Mouse (Mus musculus) embryonic facial prominence, embryonic 15.5 days (tissue): Measurements from ENCODE around the gene Ms4a7. TPM values are rescaled to one million over a fixed set of nuclear protein-coding genes. Genes with fewer than 3 reads are reported as not detected.
"Not testable (repeated sequence)": the region's sequence is repeated elsewhere in the genome, so short reads cannot be mapped to it uniquely, and the experiment has no call there.

Experiments
- ATAC-seq: fragments of 200-750 bp; cut with Nextera tagmentation; 2 replicates; pipeline ENCODE4 v1.8.0; 2017; ENCODE audit warnings: low read depth, moderate TSS enrichment; ENCODE audit not compliant: insufficient number of reproducible peaks, low FRiP score, low TSS enrichment
- H3K27ac ChIP-seq: fragments of 300-500 bp; sonication (generic); replicated peaks from 2 replicates; pipeline ENCODE4 v1.5.1; 2015; ENCODE audit warnings: mild to moderate bottlenecking, inconsistent platforms
- H3K27me3 ChIP-seq: fragments of 300-500 bp; sonication (generic); 2 replicates; pipeline ENCODE4 v1.6.1; 2015; ENCODE audit warnings: inconsistent platforms
- H3K36me3 ChIP-seq: fragments of 300-500 bp; sonication (generic); 2 replicates; pipeline ENCODE4 v1.6.1; 2015; ENCODE audit warnings: mild to moderate bottlenecking, inconsistent platforms
- H3K4me1 ChIP-seq: fragments of 300-500 bp; sonication (generic); 2 replicates; pipeline ENCODE4 v1.6.1; 2015; ENCODE audit warnings: inconsistent platforms
- H3K4me2 ChIP-seq: fragments of 300-500 bp; sonication (generic); replicated peaks from 2 replicates; pipeline ENCODE4 v1.6.1; 2015; ENCODE audit warnings: mild to moderate bottlenecking, inconsistent platforms
- H3K4me3 ChIP-seq: fragments of 300-500 bp; sonication (generic); replicated peaks from 2 replicates; pipeline ENCODE4 v1.5.1; 2015; ENCODE audit warnings: mild to moderate bottlenecking, inconsistent platforms
- H3K9ac ChIP-seq: fragments of 300-500 bp; sonication (generic); 2 replicates; pipeline ENCODE4 v1.6.1; 2015; ENCODE audit warnings: inconsistent platforms
- H3K9me3 ChIP-seq: fragments of 300-500 bp; sonication (generic); replicated peaks from 2 replicates; pipeline ENCODE4 v1.6.1; 2016; ENCODE audit warnings: inconsistent platforms
- WGBS: fragments of 180-500 bp; shearing (Covaris S2); methylation state at CpG from one replicate; pipeline ENCODE4 v1.1.7; 2015; 5-methylcytosine and 5-hydroxymethylcytosine counted together
- polyA plus RNA-seq: library from polyadenylated mRNA; unstranded; fragments of >200 nt; fragmentation: Nextera tagmentation; extraction: Ambion mirVana; gene quantifications from 2 replicates; pipeline ENCODE4 v1.2.1, GENCODE M21; 2015

Ms4a7 gene
- polyA plus RNA-seq, 1 experiment from 2014 or later = 11.1 TPM

DNA sequence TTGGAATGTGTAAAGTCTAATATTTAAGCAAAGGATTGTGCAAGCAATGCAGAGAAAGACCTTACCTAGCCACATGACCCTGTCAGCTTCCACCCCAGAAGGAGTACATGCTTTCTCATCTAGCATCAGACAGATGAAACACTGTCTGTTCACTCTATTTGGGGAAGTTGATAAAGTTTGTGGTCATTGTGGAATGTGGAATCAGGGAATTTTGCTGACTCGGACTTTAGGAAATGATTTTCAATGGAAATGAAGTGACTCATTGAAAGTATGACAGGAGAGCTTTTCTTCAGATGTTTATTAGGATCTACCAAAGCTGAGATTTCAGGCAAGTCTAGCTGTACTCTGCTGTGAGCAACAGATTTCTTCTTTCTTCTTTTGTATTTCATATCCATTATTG, 14.8 kb downstream of the Ms4a7 start:
- H3K4me1 ChIP-seq = no peaks in the 10 kb centered on the region
- H3K36me3 ChIP-seq = no peaks in the 10 kb centered on the region
- no peak for ATAC-seq
- H3K4me3 ChIP-seq = no peak overlapping the region
- H3K4me2 ChIP-seq = no peak overlapping the region
- no peaks in the 10 kb centered on the region for H3K27me3 ChIP-seq
- H3K9ac ChIP-seq = no peak overlapping the region
- no peaks in the 10 kb centered on the region for H3K9me3 ChIP-seq
- no peak overlapping the region for H3K27ac ChIP-seq
- WGBS = 72% methylated on average over 1 of the region's 1 CpGs

DNA sequence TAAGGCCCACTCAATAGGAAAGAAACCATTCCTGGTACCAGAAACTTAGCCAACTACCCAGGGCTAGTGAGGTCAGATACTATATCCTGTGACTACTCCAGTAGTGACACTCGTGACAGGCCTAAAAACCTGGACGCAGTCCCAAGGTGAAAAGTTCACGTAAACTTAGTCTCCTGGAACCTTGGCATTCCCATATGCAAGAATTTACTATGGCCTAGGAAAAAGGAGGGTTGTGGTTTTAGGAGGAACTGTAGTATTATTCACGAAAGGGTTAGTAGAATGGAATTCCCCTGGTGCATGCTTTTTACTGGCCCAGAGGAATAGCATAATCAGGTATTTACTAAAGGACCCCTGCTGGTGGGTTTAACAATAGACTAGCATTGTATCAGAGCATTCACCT, 19.2 kb downstream of the Ms4a7 start:
- Histone ChIP-seq H3K4me3 (no peak overlapping the region), H3K4me2 (no peak overlapping the region), H3K27me3 (no peaks in the 10 kb centered on the region), H3K36me3 (no peaks in the 10 kb centered on the region), H3K9ac (no peak overlapping the region), H3K9me3 (no peaks in the 10 kb centered on the region), H3K27ac (no peak overlapping the region), H3K4me1 (no peaks in the 10 kb centered on the region)
- no peak for ATAC-seq
- 88% methylated on average over 4 of the region's 4 CpGs for WGBS

DNA sequence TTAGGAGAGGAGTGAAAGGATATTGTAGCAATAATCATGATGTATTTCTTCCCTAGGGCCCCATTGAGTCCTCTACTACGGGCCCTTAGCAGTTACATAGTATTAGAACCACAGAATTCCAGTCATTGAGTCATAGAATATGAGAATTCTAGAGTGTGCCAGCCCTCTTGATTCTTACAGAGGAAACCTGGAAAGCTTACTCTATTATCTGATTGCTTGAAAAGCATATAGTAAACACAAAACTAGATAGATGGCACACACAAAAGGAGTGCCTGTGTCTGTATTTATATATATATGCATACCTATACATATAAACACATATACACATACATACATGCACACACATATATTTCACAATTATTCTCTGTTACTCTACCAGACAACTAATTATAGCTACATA, 21.6 kb downstream of the Ms4a7 start, which contains the start of gene Ms4a14:
Ms4a14 (minus strand) TSS at position 101 of the 400 bp plus-strand sequence.
- no peaks in the 10 kb centered on the region for H3K27me3 ChIP-seq
- ATAC-seq = no peak
- no peak within 1 kb of the TSS for H3K9ac ChIP-seq
- 55% methylated on average over 1 of the region's 1 CpGs for WGBS
- H3K4me1 ChIP-seq = no peaks in the 10 kb centered on the region
- H3K36me3 ChIP-seq = no peaks in the 10 kb centered on the region
- no peak within 1 kb of the TSS for H3K27ac ChIP-seq
- H3K4me3 ChIP-seq = no peak within 1 kb of the TSS
- no peak within 1 kb of the TSS for H3K4me2 ChIP-seq
- H3K9me3 ChIP-seq = no peaks in the 10 kb centered on the region

DNA sequence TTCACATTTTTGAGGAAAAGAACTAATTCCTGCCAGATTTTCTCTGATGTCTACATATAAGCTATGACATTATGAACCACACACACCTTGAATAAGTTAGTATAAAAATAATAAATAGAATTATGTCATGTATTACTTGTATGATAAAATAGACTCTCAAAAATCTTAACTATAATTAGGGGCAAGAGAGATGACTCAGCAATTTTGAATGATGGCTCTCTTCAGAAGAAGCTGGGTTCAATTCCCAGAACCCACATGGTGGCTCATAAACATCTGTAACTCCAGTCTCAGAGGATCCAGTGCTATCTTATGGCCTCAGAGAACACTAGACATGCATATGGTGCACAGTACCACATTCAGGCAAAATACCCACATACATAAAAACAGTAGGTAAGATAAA, 27.1 kb downstream of the Ms4a7 start:
- Histone ChIP-seq H3K9ac (no peak overlapping the region), H3K27ac (no peak overlapping the region), H3K36me3 (no peaks in the 10 kb centered on the region), H3K27me3 (no peaks in the 10 kb centered on the region), H3K4me2 (no peak overlapping the region), H3K4me1 (no peaks in the 10 kb centered on the region), H3K4me3 (no peak overlapping the region), H3K9me3 (no peaks in the 10 kb centered on the region)
- no peak for ATAC-seq

DNA sequence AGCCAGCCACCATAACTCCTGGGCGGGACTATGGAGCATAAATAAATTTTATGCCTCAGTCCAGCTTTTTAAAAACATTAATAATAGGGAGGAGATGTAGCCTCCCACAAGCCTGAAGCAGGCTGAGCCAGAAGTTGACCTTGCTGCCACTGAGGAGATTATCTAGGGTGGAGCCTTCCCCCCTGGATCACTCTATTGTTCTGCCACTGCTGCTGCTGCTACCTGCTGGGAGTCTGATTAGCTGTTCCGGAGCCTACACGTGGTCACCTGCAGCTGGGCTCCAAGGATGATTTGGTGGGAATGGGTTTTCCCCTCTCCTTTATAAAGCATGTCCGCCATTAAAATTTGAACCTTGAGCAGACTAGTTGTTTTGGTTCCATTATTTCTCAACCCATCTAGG, 36.4 kb downstream of the Ms4a7 start:
- not testable (repeated sequence) for H3K9ac ChIP-seq, H3K27me3 ChIP-seq, H3K27ac ChIP-seq, H3K4me1 ChIP-seq, H3K9me3 ChIP-seq, H3K4me3 ChIP-seq, H3K36me3 ChIP-seq, H3K4me2 ChIP-seq, ATAC-seq
- WGBS = 39% methylated on average over 4 of the region's 4 CpGs

DNA sequence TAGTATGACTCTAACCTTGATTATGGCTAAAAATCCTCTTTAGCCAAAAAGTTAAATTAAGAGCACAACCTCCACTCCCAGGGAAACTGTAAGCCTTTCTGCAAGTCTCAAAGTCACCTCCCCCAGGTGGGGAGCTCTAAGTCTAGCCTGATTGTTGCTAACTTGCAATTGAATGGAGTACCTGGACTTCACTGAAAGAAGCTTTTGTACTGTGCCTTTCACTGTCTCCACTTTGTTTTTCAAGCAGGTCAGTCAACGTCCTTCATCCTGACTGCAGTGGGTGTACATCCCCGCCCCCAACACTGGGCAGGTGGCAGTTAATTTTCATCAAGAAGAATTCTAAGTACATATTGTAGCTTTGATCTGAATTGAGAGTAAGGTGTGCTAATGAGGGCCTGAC, 37.0 kb downstream of the Ms4a7 start:
- Histone ChIP-seq H3K4me1 (no peaks in the 10 kb centered on the region), H3K4me2 (no peak overlapping the region), H3K9ac (no peak overlapping the region), H3K27me3 (no peaks in the 10 kb centered on the region), H3K9me3 (no peaks in the 10 kb centered on the region), H3K36me3 (no peaks in the 10 kb centered on the region), H3K27ac (no peak overlapping the region), H3K4me3 (no peak overlapping the region)
- ATAC-seq = no peak
- 43% methylated on average over 2 of the region's 2 CpGs for WGBS

DNA sequence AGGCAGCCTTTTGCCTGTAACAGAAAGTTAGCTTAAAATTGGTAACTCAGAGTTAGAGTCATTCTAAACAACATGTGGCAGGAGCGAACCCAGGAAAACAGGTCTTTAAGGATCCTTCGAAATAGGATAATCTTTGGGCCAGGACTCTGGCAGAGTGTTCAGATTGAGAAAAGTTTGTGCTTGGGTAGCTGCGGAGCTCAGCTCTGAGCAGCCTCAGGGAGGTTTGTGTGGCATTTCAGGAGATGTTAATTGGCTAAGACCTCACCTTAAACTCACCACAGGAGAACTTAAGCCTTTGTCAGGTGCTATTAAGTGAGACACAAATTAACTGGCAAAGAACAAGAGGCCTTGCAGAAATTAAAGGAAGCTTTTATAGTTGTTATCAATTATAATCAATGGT, 42.3 kb downstream of the Ms4a7 start:
- not testable (repeated sequence) for H3K9me3 ChIP-seq, H3K27me3 ChIP-seq, H3K36me3 ChIP-seq, H3K9ac ChIP-seq, ATAC-seq, H3K27ac ChIP-seq, H3K4me1 ChIP-seq
- WGBS = 14% methylated on average over 3 of the region's 3 CpGs
- peak overlapping the region; percentile 41 for H3K4me3 ChIP-seq
- 0 out of 2 replicates have a peak overlapping the region, but pooled peaks have one; percentile 51 for H3K4me2 ChIP-seq

DNA sequence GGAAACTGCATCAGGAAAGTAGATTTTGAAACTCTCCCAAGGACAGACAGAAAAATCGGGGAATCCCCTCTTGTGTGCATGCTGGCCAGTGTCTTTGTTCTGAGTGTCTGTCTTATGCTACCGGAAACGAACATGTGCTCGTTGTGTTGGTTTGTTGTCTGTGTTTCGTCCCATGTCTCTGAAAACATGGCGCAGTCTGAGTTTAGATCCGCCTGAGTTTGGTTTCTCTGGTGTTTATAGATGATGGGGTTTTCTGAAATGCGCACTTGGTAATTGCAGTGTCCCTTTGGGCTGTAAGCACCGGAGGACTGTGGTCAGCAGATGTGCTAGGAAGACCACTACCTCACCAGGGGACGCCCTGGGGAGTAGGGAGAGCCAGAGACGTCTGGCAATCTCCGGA, 43.0 kb downstream of the Ms4a7 start:
- no peak overlapping the region for H3K9ac ChIP-seq

DNA sequence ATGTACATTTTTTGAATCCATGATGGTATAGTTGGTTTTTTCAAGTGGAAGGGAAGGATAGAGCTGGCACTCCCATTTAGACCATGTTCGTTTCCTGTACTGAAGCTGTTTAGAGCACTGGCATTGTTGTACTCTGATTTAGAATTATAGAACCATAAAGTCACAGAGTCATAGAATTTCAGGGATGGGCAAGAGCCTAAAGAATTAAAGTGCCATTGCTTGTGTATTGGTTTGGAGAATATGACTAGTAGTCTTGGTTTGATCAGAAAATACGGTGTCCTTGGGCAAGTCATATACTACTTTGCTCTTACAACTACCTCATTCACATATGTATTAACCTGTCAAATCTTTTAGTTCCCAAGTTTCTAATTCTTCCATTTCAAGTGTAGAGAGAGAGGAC, 52.2 kb downstream of the Ms4a7 start, which contains the start of gene Ms4a5:
Ms4a5 (minus strand) TSS at position 101 of the 400 bp plus-strand sequence.
- no peaks in the 10 kb centered on the region for H3K36me3 ChIP-seq
- no peaks in the 10 kb centered on the region for H3K9me3 ChIP-seq
- ATAC-seq = no peak
- no peaks in the 10 kb centered on the region for H3K27me3 ChIP-seq
- no peak within 1 kb of the TSS for H3K4me3 ChIP-seq
- no peak within 1 kb of the TSS for H3K27ac ChIP-seq
- H3K4me2 ChIP-seq = no peak within 1 kb of the TSS
- no peaks in the 10 kb centered on the region for H3K4me1 ChIP-seq
- no peak within 1 kb of the TSS for H3K9ac ChIP-seq
- WGBS = 81% methylated on average over 2 of the region's 2 CpGs

More for the DNA sequence above, 43.0 kb downstream of the Ms4a7 start:
- WGBS = 9% methylated on average over 12 of the region's 12 CpGs
- no peak for ATAC-seq
- Histone ChIP-seq H3K4me3 (peak overlapping the region; percentile 41), H3K27me3 (no peaks in the 10 kb centered on the region), H3K4me1 (no peaks in the 10 kb centered on the region), H3K36me3 (no peaks in the 10 kb centered on the region), H3K9me3 (no peaks in the 10 kb centered on the region), H3K4me2 (peak overlapping the region; percentile 51), H3K27ac (peak overlapping the region; percentile 66)

DNA sequence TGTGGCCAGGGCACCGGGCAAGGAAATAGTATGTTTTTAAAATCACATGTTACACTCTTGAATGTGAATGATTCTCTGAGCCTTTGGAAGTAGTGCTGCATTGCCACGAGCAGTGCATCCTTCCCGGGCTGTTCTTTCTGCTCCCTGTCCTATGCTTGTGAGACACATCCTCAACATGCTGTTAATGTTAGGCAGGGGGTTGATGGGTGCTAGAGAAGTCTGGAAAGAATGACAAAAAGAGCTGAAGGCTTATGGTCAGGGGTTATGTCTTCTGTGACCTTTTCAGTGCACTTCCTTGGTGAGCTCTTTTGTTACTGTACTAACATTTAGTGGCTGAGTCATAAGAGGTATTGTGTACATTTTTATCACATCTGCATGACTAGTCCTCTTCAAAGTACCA, 55.7 kb downstream of the Ms4a7 start:
- no peak for ATAC-seq
- Histone ChIP-seq H3K36me3 (no peaks in the 10 kb centered on the region), H3K4me3 (no peak overlapping the region), H3K4me2 (no peak overlapping the region), H3K27me3 (no peaks in the 10 kb centered on the region), H3K9ac (no peak overlapping the region), H3K9me3 (no peaks in the 10 kb centered on the region), H3K27ac (no peak overlapping the region), H3K4me1 (no peaks in the 10 kb centered on the region)
- 75% methylated on average over 3 of the region's 3 CpGs for WGBS

DNA sequence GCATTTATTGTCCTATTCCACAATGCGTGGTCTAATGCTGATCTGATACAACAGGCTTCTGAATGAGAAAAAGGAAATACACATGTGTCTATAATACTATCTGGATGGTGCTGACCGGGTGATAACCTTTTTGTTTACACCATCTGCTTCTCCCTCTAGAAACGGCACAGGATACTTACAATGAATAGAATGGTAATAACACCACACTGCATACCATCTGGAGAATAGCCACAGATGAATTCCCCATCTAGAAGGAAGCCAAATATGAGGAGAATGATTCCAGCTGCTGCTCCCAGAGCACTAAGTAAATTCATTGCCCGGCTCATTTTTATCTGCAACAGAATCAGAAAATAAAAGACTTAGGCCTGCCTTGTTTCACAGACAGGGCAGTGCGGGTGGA, 59.5 kb downstream of the Ms4a7 start:
- H3K4me3 ChIP-seq = no peak overlapping the region
- no peak for ATAC-seq
- WGBS = 56% methylated on average over 5 of the region's 5 CpGs
- no peaks in the 10 kb centered on the region for H3K36me3 ChIP-seq
- no peaks in the 10 kb centered on the region for H3K27me3 ChIP-seq
- no peak overlapping the region for H3K4me2 ChIP-seq
- no peaks in the 10 kb centered on the region for H3K9me3 ChIP-seq
- no peak overlapping the region for H3K27ac ChIP-seq
- no peak overlapping the region for H3K9ac ChIP-seq
- H3K4me1 ChIP-seq = no peaks in the 10 kb centered on the region
